Mouse (Mus musculus): ENCODE data around the gene Stard3nl. TPM values are rescaled to one million over a fixed set of nuclear protein-coding genes. Genes with fewer than 3 reads are reported as not detected.

The Stard3nl gene
- 90.0 and 95.1 TPM in 2 replicates for polyA plus RNA-seq (2015; fragmentation: Nextera tagmentation; extraction: Ambion mirVana)

DNA sequence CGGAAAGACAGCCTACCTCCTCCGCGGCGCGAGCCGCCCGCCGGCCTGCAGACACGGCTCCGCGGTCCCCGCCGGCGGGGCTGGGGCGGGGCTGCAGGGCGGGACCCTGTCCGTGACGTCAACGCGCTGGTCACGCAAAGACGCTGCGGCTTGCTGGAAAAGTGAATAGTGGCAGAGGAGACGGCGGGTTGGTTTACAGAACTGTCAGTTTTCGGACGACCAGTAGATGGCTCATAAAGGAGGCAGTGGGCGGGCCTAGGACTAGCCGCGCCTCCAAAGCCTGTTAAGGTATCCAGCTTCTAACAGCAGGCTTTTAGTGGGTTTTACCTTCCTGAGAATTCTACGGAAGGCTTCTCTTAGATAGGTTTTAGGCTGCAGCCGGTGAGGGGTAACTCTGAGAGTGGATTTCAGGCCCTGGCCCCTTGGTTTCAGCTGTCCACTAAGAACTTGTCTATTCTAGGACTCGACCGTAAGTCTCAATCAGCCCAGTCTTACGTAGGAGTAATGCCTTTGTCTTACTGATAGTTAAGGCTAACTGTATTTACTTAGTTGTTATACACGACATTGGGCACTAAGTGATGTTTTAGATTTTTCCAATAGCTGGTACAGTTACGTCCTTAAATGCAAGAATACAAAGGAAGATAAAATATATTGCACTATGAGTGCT lies at the start of gene Stard3nl:
Gene Stard3nl (minus strand): TSS at position 108 of the 667 bp plus-strand sequence.
- H3K4me3 ChIP-seq (replicated peaks): peak within 1 kb of the TSS; percentile 83
- H3K9me3 ChIP-seq: no peaks in the 10 kb centered on the region
- no peaks in the 10 kb centered on the region for H3K27me3 ChIP-seq (replicated peaks)
- H3K4me1 ChIP-seq (replicated peaks): peaks cover 13% of the 10 kb centered on the region
- peak within 1 kb of the TSS; percentile 83 for H3K9ac ChIP-seq
- no peaks in the 10 kb centered on the region for H3K36me3 ChIP-seq
- peak within 1 kb of the TSS; percentile 60 for H3K27ac ChIP-seq
- H3K4me2 ChIP-seq (replicated peaks): peak within 1 kb of the TSS; percentile 60
- ATAC-seq: peak; percentile 99
- under 1% methylated on average over 37 of the region's 37 CpGs for WGBS

DNA sequence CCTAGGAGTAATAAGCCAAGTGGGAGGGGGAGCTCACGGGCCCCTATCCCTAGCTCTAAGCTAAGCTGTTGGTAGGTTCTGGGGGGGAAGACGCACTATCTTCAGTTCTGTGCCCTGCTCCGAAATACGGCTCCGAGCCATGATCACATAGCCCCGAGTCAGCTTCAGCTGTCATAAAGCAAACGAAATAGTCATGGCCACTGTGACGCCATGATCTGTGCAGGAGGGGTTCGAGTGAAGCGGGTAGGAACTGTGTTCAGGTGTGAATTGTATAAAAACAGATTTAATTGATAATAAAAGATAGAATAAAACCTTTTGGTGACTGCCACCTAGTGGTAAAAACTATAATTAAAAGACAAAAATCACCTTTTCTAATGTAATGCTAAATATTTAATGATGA lies 42.4 kb upstream of the Stard3nl start:
- Histone ChIP-seq H3K4me3 (replicated peaks) (no peak overlapping the region), H3K36me3 (no peaks in the 10 kb centered on the region), H3K27ac (no peak overlapping the region), H3K4me1 (replicated peaks) (no peaks in the 10 kb centered on the region), H3K27me3 (replicated peaks) (no peaks in the 10 kb centered on the region), H3K9me3 (no peaks in the 10 kb centered on the region), H3K4me2 (replicated peaks) (no peak overlapping the region), H3K9ac (no peak overlapping the region)
- ATAC-seq: no peak
- WGBS: 73% methylated on average over 10 of the region's 10 CpGs

DNA sequence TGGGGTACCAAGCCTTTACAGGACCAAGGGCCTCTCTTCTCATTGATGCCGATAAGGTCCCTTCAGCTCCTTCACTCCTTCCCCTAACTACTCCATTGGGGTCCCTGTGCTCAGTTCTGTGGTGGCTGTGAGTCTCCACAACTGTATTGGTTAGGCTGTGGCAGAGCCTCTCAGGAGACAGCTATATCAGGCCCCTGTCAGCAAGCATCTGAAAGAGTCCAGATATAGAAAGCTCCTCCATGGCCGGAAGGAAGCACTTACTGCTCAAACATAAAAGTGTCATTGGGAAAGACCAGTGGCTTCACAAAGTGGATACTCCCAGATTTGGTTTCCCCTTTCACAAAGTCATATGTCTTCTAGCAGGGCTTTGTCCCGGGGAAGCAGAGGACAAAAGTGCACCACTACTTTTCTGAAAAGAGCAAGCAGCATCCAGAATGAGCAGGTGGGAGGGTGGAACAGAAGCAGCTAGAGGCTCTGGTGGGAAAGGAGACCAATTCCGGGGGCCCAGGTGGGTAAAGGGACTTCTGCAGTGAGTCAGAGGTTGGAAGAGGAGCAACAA lies 34.3 kb upstream of the Stard3nl start:
- Histone ChIP-seq H3K4me2 (replicated peaks) (no peak overlapping the region), H3K36me3 (no peaks in the 10 kb centered on the region), H3K4me3 (replicated peaks) (no peak overlapping the region), H3K9ac (no peak overlapping the region), H3K4me1 (replicated peaks) (no peaks in the 10 kb centered on the region), H3K27me3 (replicated peaks) (no peaks in the 10 kb centered on the region), H3K9me3 (no peaks in the 10 kb centered on the region), H3K27ac (no peak overlapping the region)
- ATAC-seq: no peak
- WGBS: 45% methylated on average over 4 of the region's 4 CpGs

DNA sequence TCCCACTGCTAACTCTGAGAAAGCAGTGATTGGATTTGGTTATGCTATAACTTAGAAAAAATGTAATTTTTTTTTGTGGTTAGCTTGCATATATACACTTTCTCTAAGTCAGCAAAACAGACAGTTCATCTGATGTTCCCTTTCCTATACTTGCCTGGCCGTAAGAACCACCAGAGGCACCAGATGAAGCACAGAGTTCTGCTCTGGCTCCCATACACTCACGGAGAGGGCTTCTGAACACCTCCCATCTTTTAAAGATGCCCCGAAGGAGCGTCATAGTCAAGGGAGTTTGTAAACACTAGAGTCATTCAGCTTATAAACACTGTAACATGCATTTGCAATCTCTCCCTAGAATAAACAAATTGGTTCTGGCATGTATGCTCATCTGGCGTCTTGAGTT lies 32.5 kb upstream of the Stard3nl start:
- 49% methylated on average over 5 of the region's 5 CpGs for WGBS
- Histone ChIP-seq H3K4me3 (replicated peaks) (no peak overlapping the region), H3K9me3 (no peaks in the 10 kb centered on the region), H3K4me2 (replicated peaks) (no peak overlapping the region), H3K27ac (no peak overlapping the region), H3K27me3 (replicated peaks) (no peaks in the 10 kb centered on the region), H3K4me1 (replicated peaks) (no peaks in the 10 kb centered on the region), H3K36me3 (no peaks in the 10 kb centered on the region), H3K9ac (no peak overlapping the region)
- ATAC-seq: no peak

GRCm38 (mm10) chr13:19424563-19424962 lies 29.0 kb upstream of the Stard3nl start:
- ATAC-seq: no peak
- no peaks in the 10 kb centered on the region for H3K36me3 ChIP-seq
- H3K27me3 ChIP-seq (replicated peaks): no peaks in the 10 kb centered on the region
- no peak overlapping the region for H3K4me3 ChIP-seq (replicated peaks)
- no peak overlapping the region for H3K4me2 ChIP-seq (replicated peaks)
- 91% methylated on average over 4 of the region's 4 CpGs for WGBS
- no peaks in the 10 kb centered on the region for H3K9me3 ChIP-seq
- no peak overlapping the region for H3K27ac ChIP-seq
- H3K9ac ChIP-seq: no peak overlapping the region
- no peaks in the 10 kb centered on the region for H3K4me1 ChIP-seq (replicated peaks)

DNA sequence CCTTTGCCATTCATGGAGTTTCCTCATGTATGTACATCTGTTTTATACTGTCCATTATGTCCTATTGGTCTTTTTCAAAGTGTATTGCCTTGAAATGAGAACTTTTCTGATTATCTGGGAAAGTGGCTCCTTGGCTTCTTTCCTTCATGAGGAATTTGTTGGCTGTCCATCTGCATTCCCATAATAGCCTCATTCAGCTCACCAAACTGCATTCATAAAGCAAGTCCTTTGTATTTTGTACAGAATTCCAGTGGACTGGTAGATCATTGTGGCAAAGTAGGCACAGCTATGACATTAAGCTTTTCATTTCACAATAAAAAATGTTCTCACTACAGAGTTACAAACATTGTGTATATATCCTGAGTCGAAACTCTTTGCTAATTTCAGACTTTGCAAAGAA lies 26.9 kb upstream of the Stard3nl start:
- Histone ChIP-seq H3K36me3 (no peaks in the 10 kb centered on the region), H3K27ac (no peak overlapping the region), H3K9me3 (no peaks in the 10 kb centered on the region), H3K4me2 (replicated peaks) (no peak overlapping the region), H3K27me3 (replicated peaks) (no peaks in the 10 kb centered on the region), H3K4me3 (replicated peaks) (no peak overlapping the region), H3K9ac (no peak overlapping the region), H3K4me1 (replicated peaks) (no peaks in the 10 kb centered on the region)
- 77% methylated on average over 1 of the region's 1 CpGs for WGBS
- no peak for ATAC-seq

- ATAC-seq: no peak
- H3K27ac ChIP-seq: no peak overlapping the region
- 86% methylated on average over 4 of the region's 4 CpGs for WGBS
These were observed 22.4 kb upstream of the Stard3nl start for GRCm38 (mm10) chr13:19417885-19418521.

DNA sequence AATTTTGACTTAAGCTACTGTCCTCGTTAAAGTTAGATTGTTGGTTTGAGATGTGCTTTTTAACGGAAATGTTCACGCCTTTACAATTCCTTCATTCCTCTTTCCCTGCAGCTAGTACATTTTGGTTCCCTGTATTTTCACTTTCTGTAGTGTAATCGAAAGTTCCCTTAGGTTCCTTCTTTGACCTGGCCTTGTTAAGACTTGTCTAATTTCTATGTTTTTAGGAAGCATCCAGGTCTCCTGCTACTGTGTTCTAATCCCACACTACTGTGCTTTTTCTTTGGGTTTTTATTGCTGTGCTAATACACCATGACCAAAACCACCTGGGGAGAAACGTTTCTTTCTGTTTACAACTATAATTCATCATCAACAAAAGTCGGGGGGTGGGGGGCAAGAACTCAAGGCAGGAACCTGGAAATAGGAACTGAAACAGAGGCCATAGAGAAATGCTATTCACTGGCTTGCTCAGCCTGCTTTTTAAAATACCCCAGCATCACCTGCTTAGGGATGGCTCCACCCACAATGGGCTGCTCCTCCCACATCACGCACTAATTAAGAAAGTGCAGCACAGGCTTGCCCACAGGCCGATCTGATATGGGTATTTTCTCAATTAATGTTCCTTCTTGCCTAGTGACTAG lies 20.4 kb upstream of the Stard3nl start:
- 65% methylated on average over 8 of the region's 8 CpGs for WGBS
- Histone ChIP-seq H3K4me2 (replicated peaks) (no peak overlapping the region), H3K4me1 (replicated peaks) (no peaks in the 10 kb centered on the region), H3K4me3 (replicated peaks) (no peak overlapping the region), H3K27me3 (replicated peaks) (no peaks in the 10 kb centered on the region), H3K9me3 (no peaks in the 10 kb centered on the region), H3K27ac (no peak overlapping the region), H3K9ac (no peak overlapping the region), H3K36me3 (no peaks in the 10 kb centered on the region)
- ATAC-seq: no peak

More at GRCm38 (mm10) chr13:19417885-19418521, 22.4 kb upstream of the Stard3nl start:
- H3K4me1 ChIP-seq (replicated peaks): no peaks in the 10 kb centered on the region
- no peak overlapping the region for H3K4me3 ChIP-seq (replicated peaks)
- no peak overlapping the region for H3K4me2 ChIP-seq (replicated peaks)
- no peak overlapping the region for H3K9ac ChIP-seq
- H3K9me3 ChIP-seq: no peaks in the 10 kb centered on the region
- no peaks in the 10 kb centered on the region for H3K27me3 ChIP-seq (replicated peaks)
- H3K36me3 ChIP-seq: no peaks in the 10 kb centered on the region

DNA sequence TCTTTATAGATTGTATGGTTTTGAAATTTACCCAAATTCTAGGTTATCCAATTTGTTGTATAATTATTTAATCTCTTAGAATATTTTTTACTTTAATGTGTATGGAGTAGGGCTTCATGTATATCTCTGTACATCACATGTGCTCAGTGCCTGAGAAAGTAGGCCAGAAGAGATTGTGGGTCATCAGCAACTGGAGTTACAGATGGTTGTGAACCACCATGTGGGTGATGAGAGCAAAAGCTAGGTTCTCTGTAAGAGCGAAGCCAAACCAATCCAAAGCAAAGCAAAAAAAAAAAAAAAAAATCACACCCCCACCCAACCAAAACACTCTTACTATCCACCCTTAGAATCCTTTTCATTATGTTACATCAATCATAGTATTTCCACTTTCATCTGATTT lies 19.7 kb upstream of the Stard3nl start:
- no peak overlapping the region for H3K4me2 ChIP-seq (replicated peaks)
- no peak overlapping the region for H3K4me3 ChIP-seq (replicated peaks)
- no peaks in the 10 kb centered on the region for H3K4me1 ChIP-seq (replicated peaks)
- no peak overlapping the region for H3K27ac ChIP-seq
- no peak overlapping the region for H3K9ac ChIP-seq
- H3K36me3 ChIP-seq: no peaks in the 10 kb centered on the region
- 100% methylated on average over 1 of the region's 1 CpGs for WGBS
- ATAC-seq: no peak
- no peaks in the 10 kb centered on the region for H3K27me3 ChIP-seq (replicated peaks)
- no peaks in the 10 kb centered on the region for H3K9me3 ChIP-seq

GRCm38 (mm10) chr13:19412334-19412939 lies 16.8 kb upstream of the Stard3nl start:
- Histone ChIP-seq H3K4me1 (replicated peaks) (no peaks in the 10 kb centered on the region), H3K27ac (no peak overlapping the region), H3K9me3 (no peaks in the 10 kb centered on the region), H3K36me3 (no peaks in the 10 kb centered on the region), H3K4me2 (replicated peaks) (no peak overlapping the region), H3K27me3 (replicated peaks) (no peaks in the 10 kb centered on the region), H3K9ac (no peak overlapping the region), H3K4me3 (replicated peaks) (no peak overlapping the region)
- no peak for ATAC-seq
- WGBS: 82% methylated on average over 2 of the region's 2 CpGs

GRCm38 (mm10) chr13:19411886-19412285 lies 16.3 kb upstream of the Stard3nl start:
- 79% methylated on average over 5 of the region's 5 CpGs for WGBS
- no peaks in the 10 kb centered on the region for H3K27me3 ChIP-seq (replicated peaks)
- no peaks in the 10 kb centered on the region for H3K4me1 ChIP-seq (replicated peaks)
- no peak overlapping the region for H3K9ac ChIP-seq
- no peaks in the 10 kb centered on the region for H3K9me3 ChIP-seq
- H3K27ac ChIP-seq: no peak overlapping the region
- H3K4me2 ChIP-seq (replicated peaks): no peak overlapping the region
- no peak for ATAC-seq
- no peak overlapping the region for H3K4me3 ChIP-seq (replicated peaks)
- no peaks in the 10 kb centered on the region for H3K36me3 ChIP-seq

DNA sequence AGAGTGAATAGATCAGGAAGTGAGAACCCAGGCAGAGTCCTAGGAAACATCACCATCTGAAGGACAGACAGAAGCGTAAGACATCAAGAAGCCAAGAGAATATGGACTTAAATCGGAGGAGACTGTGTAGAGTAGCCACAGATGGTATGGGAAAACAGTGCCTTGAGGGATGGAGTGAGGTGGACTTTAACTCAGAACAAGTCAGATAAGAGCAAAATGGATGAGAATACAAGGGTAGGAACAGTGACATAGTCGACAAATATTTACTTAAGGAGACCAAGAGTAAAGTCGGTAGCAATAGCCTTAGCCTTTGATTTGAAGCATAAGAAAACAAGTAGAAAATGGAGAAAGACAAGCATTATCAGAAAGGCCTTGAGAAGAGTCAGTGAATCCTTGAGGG lies 15.1 kb upstream of the Stard3nl start:
- peak; percentile 61 for ATAC-seq
- Histone ChIP-seq H3K9me3 (no peaks in the 10 kb centered on the region), H3K9ac (no peak overlapping the region), H3K27me3 (replicated peaks) (no peaks in the 10 kb centered on the region), H3K4me1 (replicated peaks) (no peaks in the 10 kb centered on the region), H3K27ac (no peak overlapping the region), H3K36me3 (no peaks in the 10 kb centered on the region), H3K4me3 (replicated peaks) (no peak overlapping the region), H3K4me2 (replicated peaks) (no peak overlapping the region)
- 51% methylated on average over 4 of the region's 4 CpGs for WGBS

Measured in intestine, embryonic 15.5 days (tissue).